Mouse (Mus musculus) embryonic facial prominence, embryonic 13.5 days (tissue): ENCODE results near the gene Adam19. TPM values are rescaled to one million over a fixed set of nuclear protein-coding genes. Genes with fewer than 3 reads are reported as not detected.
"Not testable (repeated sequence)": the region's sequence is repeated elsewhere in the genome, so short reads cannot be mapped to it uniquely, and the experiment has no call there.

Experiments used
- ATAC-seq: fragments of 200-750 bp; cut with Nextera tagmentation; 2 replicates; pipeline ENCODE4 v1.8.0; 2017; ENCODE audit warnings: low read depth; ENCODE audit not compliant: insufficient number of reproducible peaks, insufficient read depth, low FRiP score, low TSS enrichment
- H3K27ac ChIP-seq: fragments of 300-500 bp; sonication (generic); 2 replicates; pipeline ENCODE4 v1.5.1; 2015; ENCODE audit warnings: moderate library complexity, mild to moderate bottlenecking, inconsistent platforms
- H3K27me3 ChIP-seq: fragments of 300-500 bp; sonication (generic); 2 replicates; pipeline ENCODE4 v1.6.1; 2015; ENCODE audit warnings: mild to moderate bottlenecking, inconsistent platforms
- H3K36me3 ChIP-seq: fragments of 300-500 bp; sonication (generic); 2 replicates; pipeline ENCODE4 v1.6.1; 2015; ENCODE audit warnings: mild to moderate bottlenecking, inconsistent platforms
- H3K4me1 ChIP-seq: fragments of 300-500 bp; sonication (generic); 2 replicates; pipeline ENCODE4 v1.6.1; 2015; ENCODE audit warnings: inconsistent platforms
- H3K4me2 ChIP-seq: fragments of 300-500 bp; sonication (generic); 2 replicates; pipeline ENCODE4 v1.6.1; 2015; ENCODE audit warnings: moderate library complexity, mild to moderate bottlenecking, inconsistent platforms
- H3K4me3 ChIP-seq: fragments of 300-500 bp; sonication (generic); 2 replicates; pipeline ENCODE4 v1.5.1; 2015; ENCODE audit warnings: mild to moderate bottlenecking, inconsistent platforms
- H3K9ac ChIP-seq: fragments of 300-500 bp; sonication (generic); 2 replicates; pipeline ENCODE4 v1.6.1; 2015; ENCODE audit warnings: mild to moderate bottlenecking, inconsistent platforms
- H3K9me3 ChIP-seq: fragments of 300-500 bp; sonication (generic); 2 replicates; pipeline ENCODE4 v1.6.1; 2016; ENCODE audit warnings: inconsistent platforms
- WGBS: fragments of 180-500 bp; shearing (Covaris S2); methylation state at CpG from one replicate; pipeline ENCODE4 v1.1.7; 2015; ENCODE audit warnings: mixed read lengths; 5-methylcytosine and 5-hydroxymethylcytosine counted together
- polyA plus RNA-seq: library from polyadenylated mRNA; unstranded; fragments of >200 nt; fragmentation: Nextera tagmentation; extraction: Ambion mirVana; gene quantifications from 2 replicates; pipeline ENCODE4 v1.2.1, GENCODE M21; 2015

The Adam19 gene
- polyA plus RNA-seq, 1 experiment from 2014 or later = 9.7 TPM

DNA sequence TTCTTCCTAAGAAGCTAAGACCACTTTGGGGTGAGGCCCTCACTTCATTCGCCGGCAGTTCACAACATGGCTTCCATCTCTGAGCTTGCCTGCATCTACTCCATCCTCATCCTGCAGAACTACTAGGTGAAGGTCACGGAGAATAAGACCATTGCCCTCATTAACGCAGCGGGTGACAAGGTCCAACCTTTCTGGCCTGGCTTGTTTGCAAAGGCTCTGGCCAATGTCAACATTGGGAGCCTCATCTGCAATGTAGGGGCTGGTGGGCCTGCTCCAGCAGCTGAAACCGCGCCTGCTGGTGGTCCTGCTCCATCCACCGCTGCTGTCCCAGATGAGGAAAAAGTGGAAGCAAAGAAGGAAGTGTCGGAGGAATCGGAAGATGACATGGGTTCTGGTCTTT lies 19.4 kb upstream of the Adam19 start:
- H3K4me3 ChIP-seq = no peak overlapping the region
- 95% methylated on average over 10 of the region's 10 CpGs for WGBS
- no peaks in the 10 kb centered on the region for H3K9me3 ChIP-seq
- H3K27ac ChIP-seq = no peak overlapping the region
- no peak for ATAC-seq
- no peak overlapping the region for H3K4me2 ChIP-seq
- H3K36me3 ChIP-seq = no peaks in the 10 kb centered on the region
- no peaks in the 10 kb centered on the region for H3K27me3 ChIP-seq
- H3K4me1 ChIP-seq = 0 out of 2 replicates have a peak, but pooled peaks cover 6% of the 10 kb centered on the region
- H3K9ac ChIP-seq = no peak overlapping the region

DNA sequence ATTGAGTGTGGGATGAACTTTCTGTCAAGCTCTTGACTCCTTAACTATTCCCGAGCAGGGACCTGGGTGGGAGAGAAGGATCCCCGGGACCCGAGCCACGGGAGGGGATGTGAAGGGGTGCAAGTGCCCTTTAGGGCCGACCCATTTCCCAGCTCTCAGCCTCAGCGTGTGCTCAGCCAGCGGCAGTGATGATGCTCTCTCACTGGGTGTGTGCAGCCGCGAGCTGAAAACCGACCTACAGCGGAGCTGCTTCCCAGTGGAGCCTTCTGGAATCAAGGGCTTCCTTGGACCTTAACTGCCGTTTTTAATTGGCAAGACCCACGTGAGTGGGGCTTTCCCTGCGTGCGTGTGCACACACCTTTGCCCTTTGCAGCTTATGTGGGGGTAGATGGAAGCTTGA lies 16.9 kb upstream of the Adam19 start:
- Histone ChIP-seq H3K4me1 (0 out of 2 replicates have a peak, but pooled peaks cover 3% of the 10 kb centered on the region), H3K4me2 (peak overlapping the region; percentile 7)

DNA sequence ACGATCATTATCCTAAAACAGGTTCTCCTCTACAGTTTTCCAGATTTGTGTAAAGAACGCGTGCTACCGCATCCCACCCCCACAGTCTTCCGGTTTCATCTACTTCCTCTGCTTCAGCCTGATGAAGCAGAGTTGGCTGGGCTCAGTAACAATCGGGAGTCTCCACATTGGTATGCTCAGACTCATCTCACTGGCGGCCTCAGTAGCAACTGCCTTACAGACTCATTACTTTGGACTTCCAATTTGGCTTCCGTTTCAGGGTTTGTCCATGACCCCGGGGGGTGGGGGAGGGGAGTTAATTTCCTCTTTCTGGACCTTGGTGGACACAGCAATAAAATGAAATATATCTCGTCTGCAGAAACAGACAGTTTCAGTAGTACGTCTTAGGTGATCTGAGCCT lies 16.5 kb upstream of the Adam19 start:
- H3K9ac ChIP-seq = no peak overlapping the region
- H3K4me3 ChIP-seq = no peak overlapping the region
- H3K4me2 ChIP-seq = peak overlapping the region; percentile 7
- no peaks in the 10 kb centered on the region for H3K27me3 ChIP-seq
- no peak for ATAC-seq
- H3K4me1 ChIP-seq = 0 out of 2 replicates have a peak, but pooled peaks cover 3% of the 10 kb centered on the region
- no peaks in the 10 kb centered on the region for H3K36me3 ChIP-seq
- WGBS = 47% methylated on average over 11 of the region's 11 CpGs
- H3K27ac ChIP-seq = no peak overlapping the region
- H3K9me3 ChIP-seq = no peaks in the 10 kb centered on the region

More for the DNA sequence above, 16.9 kb upstream of the Adam19 start:
- 76% methylated on average over 15 of the region's 15 CpGs for WGBS
- Histone ChIP-seq H3K36me3 (no peaks in the 10 kb centered on the region), H3K9ac (no peak overlapping the region), H3K9me3 (no peaks in the 10 kb centered on the region), H3K27me3 (no peaks in the 10 kb centered on the region), H3K4me3 (no peak overlapping the region), H3K27ac (no peak overlapping the region)
- ATAC-seq = no peak

GRCm38 (mm10) chr11:46040841-46041556 lies 14.8 kb upstream of the Adam19 start:
- H3K36me3 ChIP-seq = no peaks in the 10 kb centered on the region
- H3K27me3 ChIP-seq = no peaks in the 10 kb centered on the region
- H3K27ac ChIP-seq = no peak overlapping the region
- no peak overlapping the region for H3K9ac ChIP-seq
- H3K4me1 ChIP-seq = 0 out of 2 replicates have a peak, but pooled peaks cover 3% of the 10 kb centered on the region
- H3K4me3 ChIP-seq = no peak overlapping the region
- no peak for ATAC-seq
- H3K9me3 ChIP-seq = no peaks in the 10 kb centered on the region
- H3K4me2 ChIP-seq = no peak overlapping the region
- 83% methylated on average over 9 of the region's 9 CpGs for WGBS

GRCm38 (mm10) chr11:46041607-46042267 lies 14.1 kb upstream of the Adam19 start:
- Histone ChIP-seq H3K27ac (no peak overlapping the region), H3K4me1 (0 out of 2 replicates have a peak, but pooled peaks cover 3% of the 10 kb centered on the region), H3K27me3 (no peaks in the 10 kb centered on the region), H3K9me3 (no peaks in the 10 kb centered on the region), H3K9ac (no peak overlapping the region), H3K4me3 (no peak overlapping the region), H3K4me2 (no peak overlapping the region), H3K36me3 (no peaks in the 10 kb centered on the region)
- ATAC-seq = no peak
- WGBS = 68% methylated on average over 12 of the region's 12 CpGs

DNA sequence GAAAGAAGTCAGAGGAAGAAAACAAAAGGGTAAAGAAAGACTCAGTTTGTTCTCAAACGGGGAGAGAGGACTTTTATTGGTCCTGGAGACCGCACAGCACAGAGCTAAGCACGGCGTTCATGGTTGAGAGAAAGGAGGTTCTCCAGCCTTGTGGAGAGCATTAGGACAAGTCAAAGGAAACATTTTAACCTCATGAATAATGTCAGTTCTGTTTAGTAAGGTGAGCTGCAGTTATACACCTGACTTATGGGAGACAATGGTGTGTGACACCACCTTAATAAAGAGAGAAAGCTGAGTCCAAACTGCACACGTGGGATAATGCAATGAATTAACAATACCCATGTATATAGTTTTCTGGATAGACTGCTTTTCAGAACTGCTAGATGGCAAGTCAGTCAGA lies 11.0 kb upstream of the Adam19 start:
- no peak for ATAC-seq
- 88% methylated on average over 5 of the region's 5 CpGs for WGBS
- Histone ChIP-seq H3K36me3 (no peaks in the 10 kb centered on the region), H3K9ac (no peak overlapping the region), H3K9me3 (no peaks in the 10 kb centered on the region), H3K4me1 (no peaks in the 10 kb centered on the region), H3K4me2 (no peak overlapping the region), H3K27me3 (no peaks in the 10 kb centered on the region), H3K4me3 (no peak overlapping the region), H3K27ac (no peak overlapping the region)

GRCm38 (mm10) chr11:46047264-46047663 lies 8.5 kb upstream of the Adam19 start:
- no peaks in the 10 kb centered on the region for H3K27me3 ChIP-seq
- no peaks in the 10 kb centered on the region for H3K36me3 ChIP-seq
- 89% methylated on average over 3 of the region's 3 CpGs for WGBS
- H3K4me2 ChIP-seq = no peak overlapping the region
- H3K27ac ChIP-seq = no peak overlapping the region
- H3K9ac ChIP-seq = no peak overlapping the region
- ATAC-seq = no peak
- H3K4me3 ChIP-seq = no peak overlapping the region
- no peaks in the 10 kb centered on the region for H3K9me3 ChIP-seq
- no peaks in the 10 kb centered on the region for H3K4me1 ChIP-seq

GRCm38 (mm10) chr11:46052105-46052659 lies 3.6 kb upstream of the Adam19 start, which contains the start of gene Gm12166:
Gm12166 (minus strand) TSS chr11:46052321.
- H3K9me3 ChIP-seq, H3K4me2 ChIP-seq, H3K27ac ChIP-seq, H3K4me3 ChIP-seq, H3K9ac ChIP-seq, H3K27me3 ChIP-seq, H3K36me3 ChIP-seq, ATAC-seq: not testable (repeated sequence)
- WGBS = 33% methylated on average over 19 of the region's 19 CpGs
- H3K4me1 ChIP-seq = peaks cover 15% of the 10 kb centered on the region

GRCm38 (mm10) chr11:46053457-46053856 lies 2.3 kb upstream of the Adam19 start:
- not testable (repeated sequence) for H3K9ac ChIP-seq, H3K4me2 ChIP-seq, H3K9me3 ChIP-seq, H3K4me3 ChIP-seq, H3K27me3 ChIP-seq, ATAC-seq, H3K36me3 ChIP-seq, H3K27ac ChIP-seq
- H3K4me1 ChIP-seq = peaks cover 19% of the 10 kb centered on the region
- 85% methylated on average over 3 of the region's 3 CpGs for WGBS

DNA sequence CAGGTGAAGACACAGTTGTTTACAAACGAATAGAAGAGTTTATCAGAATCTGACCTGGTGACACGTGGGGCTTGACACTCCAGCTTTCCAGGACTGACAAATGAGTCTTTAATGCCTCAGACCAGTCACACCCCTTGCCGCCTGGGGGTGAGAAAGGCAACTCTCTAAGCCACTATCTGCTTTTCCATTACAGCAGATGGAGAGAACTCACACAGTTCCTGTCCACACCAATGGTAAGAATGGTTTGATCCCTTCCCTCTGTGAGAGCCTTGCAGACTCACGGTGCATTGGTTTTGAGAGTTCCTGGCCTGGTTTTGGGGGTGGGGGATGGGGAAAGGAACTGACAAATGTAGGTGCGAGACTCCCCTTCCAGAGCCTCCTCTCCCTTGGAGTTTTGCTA lies 1.5 kb upstream of the Adam19 start:
- Histone ChIP-seq H3K36me3 (no peaks in the 10 kb centered on the region), H3K9ac (no peak overlapping the region), H3K27ac (no peak overlapping the region), H3K4me2 (no peak overlapping the region), H3K9me3 (no peaks in the 10 kb centered on the region), H3K4me1 (peaks cover 19% of the 10 kb centered on the region), H3K4me3 (no peak overlapping the region), H3K27me3 (no peaks in the 10 kb centered on the region; the same call in 1 of the 2 replicates)
- 54% methylated on average over 5 of the region's 5 CpGs for WGBS
- ATAC-seq = no peak

GRCm38 (mm10) chr11:46054911-46055895 lies 589 bp upstream of the Adam19 start:
- Histone ChIP-seq H3K27ac (peak overlapping the region; percentile 92), H3K4me1 (peaks cover 19% of the 10 kb centered on the region), H3K9me3 (no peaks in the 10 kb centered on the region), H3K4me2 (peak overlapping the region; percentile 77), H3K9ac (peak overlapping the region; percentile 88), H3K4me3 (peak overlapping the region; percentile 70), H3K27me3 (no peaks in the 10 kb centered on the region; the same call in 1 of the 2 replicates), H3K36me3 (no peaks in the 10 kb centered on the region)
- 24% methylated on average over 11 of the region's 13 CpGs for WGBS
- no peak for ATAC-seq
